Mouse (Mus musculus) hindbrain, embryonic 13.5 days (tissue): ENCODE measurements at regions not wholly inside any gene's neighbourhood (a gene's known extent, or its start where the extent isn't known, plus 50 kb on each side); places are given as distances from the start of the nearest gene placed in this dataset.

Experiments used
- ATAC-seq: fragments of 200-750 bp; cut with Nextera tagmentation; 2 replicates; pipeline ENCODE4 v1.8.0; 2017; ENCODE audit warnings: moderate TSS enrichment; ENCODE audit not compliant: low FRiP score
- H3K27ac ChIP-seq: fragments of 300-500 bp; sonication (generic); 2 replicates; pipeline ENCODE4 v1.5.1; 2015; ENCODE audit warnings: inconsistent platforms, mild to moderate bottlenecking, moderate library complexity
- H3K27me3 ChIP-seq: fragments of 300-500 bp; sonication (generic); 2 replicates; pipeline ENCODE4 v1.6.1; 2015; ENCODE audit warnings: mild to moderate bottlenecking, inconsistent platforms
- H3K36me3 ChIP-seq: fragments of 300-500 bp; sonication (generic); 2 replicates; pipeline ENCODE4 v1.6.1; 2015; ENCODE audit warnings: mild to moderate bottlenecking, inconsistent platforms
- H3K4me1 ChIP-seq: fragments of 300-500 bp; sonication (generic); replicated peaks from 2 replicates; pipeline ENCODE4 v1.6.1; 2015; ENCODE audit warnings: inconsistent platforms
- H3K4me2 ChIP-seq: fragments of 300-500 bp; sonication (generic); 2 replicates; pipeline ENCODE4 v1.6.1; 2015; ENCODE audit warnings: inconsistent platforms, mild to moderate bottlenecking, moderate library complexity
- H3K4me3 ChIP-seq: fragments of 300-500 bp; sonication (generic); 2 replicates; pipeline ENCODE4 v1.5.1; 2015; ENCODE audit warnings: mild to moderate bottlenecking, inconsistent platforms
- H3K9ac ChIP-seq: fragments of 300-500 bp; sonication (generic); 2 replicates; pipeline ENCODE4 v1.6.1; 2015; ENCODE audit warnings: mild to moderate bottlenecking, inconsistent platforms
- H3K9me3 ChIP-seq: fragments of 300-500 bp; sonication (generic); 2 replicates; pipeline ENCODE4 v1.6.1; 2016; ENCODE audit warnings: inconsistent platforms
- WGBS: fragments of 180-500 bp; shearing (Covaris S2); methylation state at CpG from one replicate; pipeline ENCODE4 v1.1.7; 2015; 5-methylcytosine and 5-hydroxymethylcytosine counted together

- Histone ChIP-seq H3K36me3 (no peaks in the 10 kb centered on the region), H3K4me1 (peaks cover 47% of the 10 kb centered on the region), H3K4me2 (no peak overlapping the region), H3K27ac (peak overlapping the region; percentile 92), H3K9me3 (no peaks in the 10 kb centered on the region), H3K27me3 (no peaks in the 10 kb centered on the region), H3K9ac (no peak overlapping the region), H3K4me3 (no peak overlapping the region)
- 78% methylated on average over 7 of the region's 7 CpGs for WGBS
- no peak for ATAC-seq
These were observed 107.4 kb downstream of the Tomm20 start for GRCm38 (mm10) chr8:126838228-126838627.

DNA sequence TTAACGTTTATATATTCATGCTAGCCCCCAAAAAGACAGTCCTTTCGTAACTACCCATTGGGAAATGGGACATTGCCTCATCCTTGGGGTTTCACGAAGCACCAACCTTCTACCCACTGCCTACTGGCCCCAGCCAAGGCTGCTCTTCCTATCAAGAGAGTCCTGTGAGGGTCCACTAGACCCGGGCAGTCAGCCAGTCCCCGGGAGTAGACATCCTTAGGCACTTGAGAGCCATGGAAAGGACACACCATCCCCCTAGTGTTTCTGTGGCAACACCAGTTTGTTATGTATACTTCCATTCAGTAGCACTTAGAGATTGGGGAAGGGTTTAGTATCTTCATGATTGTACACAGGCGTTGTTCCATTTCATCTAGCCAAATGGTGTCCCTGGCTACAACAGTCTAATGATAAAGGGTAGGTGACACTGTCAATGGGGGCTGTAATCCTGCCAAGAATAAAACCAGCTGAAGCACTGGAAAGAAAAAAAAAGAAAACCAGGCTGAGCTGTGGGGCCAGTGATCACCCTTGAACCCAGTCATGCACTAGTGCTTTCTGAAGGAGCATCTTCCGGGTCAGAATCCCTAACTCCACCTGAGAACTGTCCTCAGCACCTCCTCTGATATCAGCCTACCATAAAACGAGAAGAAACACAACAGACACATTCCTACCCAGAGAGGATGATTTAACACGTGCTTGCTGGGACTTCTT, 108.2 kb downstream of the Tomm20 start:
- no peak overlapping the region for H3K9ac ChIP-seq
- no peak for ATAC-seq
- no peaks in the 10 kb centered on the region for H3K27me3 ChIP-seq
- 77% methylated on average over 9 of the region's 9 CpGs for WGBS
- no peak overlapping the region for H3K4me3 ChIP-seq
- no peak overlapping the region for H3K4me2 ChIP-seq
- H3K27ac ChIP-seq, result peak overlapping the region; percentile 92
- peaks cover 54% of the 10 kb centered on the region for H3K4me1 ChIP-seq
- no peaks in the 10 kb centered on the region for H3K36me3 ChIP-seq
- H3K9me3 ChIP-seq, result no peaks in the 10 kb centered on the region

DNA sequence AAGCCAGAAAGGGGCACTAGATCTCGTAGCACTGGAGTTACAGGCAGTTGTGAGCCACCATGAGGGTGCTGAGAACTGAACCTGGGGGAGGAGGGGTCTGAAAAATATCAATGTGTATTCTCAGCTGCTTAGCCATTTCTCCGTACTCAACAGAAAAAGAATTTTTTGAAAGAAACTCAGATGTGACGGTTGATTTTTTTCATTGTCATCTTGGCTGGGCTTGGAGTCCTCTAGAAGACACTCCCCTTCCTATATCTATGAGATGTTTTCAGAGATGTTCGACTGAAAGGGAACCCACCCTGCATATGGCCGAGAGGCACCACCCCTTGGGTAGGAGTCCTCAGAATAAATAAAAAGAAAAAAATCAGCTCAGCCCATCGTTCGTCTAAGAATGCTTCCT, 110.1 kb downstream of the Tomm20 start:
- no peak overlapping the region for H3K4me2 ChIP-seq
- H3K27me3 ChIP-seq, result no peaks in the 10 kb centered on the region
- H3K4me3 ChIP-seq, result no peak overlapping the region
- no peaks in the 10 kb centered on the region for H3K36me3 ChIP-seq
- no peak overlapping the region for H3K9ac ChIP-seq
- WGBS, result 80% methylated on average over 7 of the region's 7 CpGs
- H3K27ac ChIP-seq, result no peak overlapping the region
- no peak for ATAC-seq
- no peaks in the 10 kb centered on the region for H3K9me3 ChIP-seq
- H3K4me1 ChIP-seq, result peaks cover 47% of the 10 kb centered on the region

DNA sequence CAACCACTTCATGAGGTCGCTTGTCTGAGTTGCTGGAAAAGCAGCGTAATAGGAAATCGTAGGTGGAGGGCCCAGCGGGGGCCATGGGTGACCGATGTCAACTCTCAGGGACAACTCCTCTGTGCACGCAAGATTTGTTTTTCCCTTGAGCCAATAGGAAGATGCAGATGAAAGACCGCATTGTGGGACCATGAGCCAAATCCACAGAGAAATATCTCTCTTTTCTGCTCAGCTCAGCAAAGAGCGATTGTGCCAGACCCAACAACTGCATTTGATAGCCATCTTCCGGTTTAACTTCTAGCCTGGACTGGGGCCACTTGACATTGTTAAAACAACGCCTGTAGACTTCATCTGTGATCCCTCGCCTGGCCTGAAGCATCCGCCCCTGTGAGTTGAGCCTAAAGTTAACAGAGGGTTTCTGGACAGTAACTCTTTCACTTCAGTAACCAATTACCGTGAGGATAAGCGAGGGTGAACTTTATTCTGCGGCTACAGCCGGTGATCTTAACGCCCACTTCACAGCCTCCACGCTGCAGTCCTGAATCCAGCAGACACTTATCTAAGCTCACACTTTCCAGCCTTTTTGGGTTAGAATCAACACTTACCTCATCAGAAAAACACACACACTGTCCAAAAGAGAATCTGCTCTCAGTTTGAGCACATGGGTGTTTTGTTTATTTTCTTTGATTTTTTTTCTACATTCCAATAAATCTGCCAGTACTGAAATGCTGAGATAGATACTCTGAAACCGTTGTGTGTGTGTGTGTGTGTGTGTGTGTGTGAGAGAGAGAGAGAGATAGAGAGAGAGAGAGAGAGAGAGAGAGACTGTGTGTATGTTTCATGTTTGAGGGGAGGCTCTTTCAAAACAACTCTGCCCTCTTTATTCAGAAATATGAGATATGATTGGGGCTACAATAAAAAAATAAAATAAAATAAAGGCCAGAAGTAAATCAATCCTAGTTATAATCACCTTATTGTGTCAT, 111.9 kb downstream of the Tomm20 start:
- no peak overlapping the region for H3K9ac ChIP-seq

DNA sequence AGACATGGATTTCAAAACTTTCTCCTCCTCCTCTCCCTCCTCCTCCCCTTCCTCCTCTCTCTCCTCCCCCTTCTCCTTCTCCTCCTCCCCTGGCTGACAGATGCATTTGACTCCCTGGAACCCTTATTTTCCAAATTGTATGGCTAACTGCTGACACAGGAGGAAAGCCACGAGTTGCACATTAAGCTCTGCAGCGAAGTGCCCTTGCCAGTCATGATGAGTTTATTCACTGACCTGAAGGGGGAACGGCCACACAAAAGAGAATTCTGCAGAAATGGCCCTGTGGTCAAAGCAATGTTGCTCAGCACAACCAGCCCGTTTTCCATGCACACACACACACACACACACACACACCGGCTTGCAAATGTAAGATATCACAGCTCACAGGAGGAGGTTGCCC, 112.6 kb downstream of the Tomm20 start:
- Histone ChIP-seq H3K27me3 (no peaks in the 10 kb centered on the region), H3K27ac (peak overlapping the region; percentile 36), H3K9ac (no peak overlapping the region), H3K4me3 (no peak overlapping the region), H3K4me1 (peaks cover 34% of the 10 kb centered on the region), H3K9me3 (no peaks in the 10 kb centered on the region), H3K36me3 (no peaks in the 10 kb centered on the region), H3K4me2 (no peak overlapping the region)
- WGBS, result 26% methylated on average over 5 of the region's 5 CpGs
- ATAC-seq, result no peak

More for the DNA sequence above, 111.9 kb downstream of the Tomm20 start:
- no peak overlapping the region for H3K4me2 ChIP-seq
- peak overlapping the region; percentile 36 for H3K27ac ChIP-seq
- no peaks in the 10 kb centered on the region for H3K9me3 ChIP-seq
- H3K27me3 ChIP-seq, result no peaks in the 10 kb centered on the region
- ATAC-seq, result no peak
- H3K4me3 ChIP-seq, result no peak overlapping the region
- no peaks in the 10 kb centered on the region for H3K36me3 ChIP-seq
- peaks cover 39% of the 10 kb centered on the region for H3K4me1 ChIP-seq
- WGBS, result 59% methylated on average over 19 of the region's 19 CpGs

DNA sequence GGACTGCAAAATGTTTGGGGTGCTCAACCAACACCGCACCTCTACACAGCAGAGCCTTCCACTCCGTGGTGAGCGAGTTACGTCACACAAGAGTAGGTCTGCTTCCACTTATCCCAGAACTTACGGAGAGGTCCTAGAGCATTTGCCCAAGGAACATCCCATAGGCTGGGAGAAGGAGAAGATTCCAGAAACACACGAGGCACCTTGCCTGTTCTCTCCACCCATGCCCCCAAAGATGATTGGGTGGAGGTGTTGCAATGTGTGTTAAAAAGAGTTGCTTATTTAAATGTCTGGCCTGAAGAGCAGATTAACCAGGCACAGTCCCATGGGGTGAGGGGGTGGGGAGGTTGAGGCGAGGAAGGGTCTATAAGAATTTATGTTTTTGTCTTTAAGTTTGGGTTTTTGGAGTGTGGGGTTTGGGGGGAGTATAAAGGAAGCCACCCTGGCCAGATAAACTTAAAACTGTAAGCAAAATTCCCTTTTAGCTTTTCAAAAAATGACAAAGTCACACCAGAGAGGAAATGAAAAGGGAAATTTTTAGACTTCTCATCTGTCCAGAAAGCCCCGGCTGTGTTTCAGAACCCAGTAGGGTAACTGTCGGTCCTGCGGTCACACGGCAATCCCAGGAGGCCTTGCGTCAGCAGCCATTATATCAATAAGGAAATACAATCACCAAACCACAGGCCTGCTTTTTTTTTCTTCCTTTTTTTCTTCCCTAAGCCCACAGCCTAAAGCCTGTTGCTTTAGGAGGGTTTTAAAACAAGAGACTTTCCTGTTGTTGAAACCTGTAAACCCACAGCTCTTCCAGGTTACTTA, 113.3 kb downstream of the Tomm20 start:
- Histone ChIP-seq H3K27me3 (no peaks in the 10 kb centered on the region), H3K36me3 (no peaks in the 10 kb centered on the region), H3K9me3 (no peaks in the 10 kb centered on the region), H3K27ac (peak overlapping the region; percentile 36), H3K9ac (no peak overlapping the region), H3K4me3 (no peak overlapping the region), H3K4me1 (peaks cover 34% of the 10 kb centered on the region), H3K4me2 (no peak overlapping the region)
- 77% methylated on average over 12 of the region's 12 CpGs for WGBS
- no peak for ATAC-seq

- Histone ChIP-seq H3K4me3 (no peak overlapping the region), H3K27ac (no peak overlapping the region; the same call in 1 of the 2 replicates), H3K27me3 (no peaks in the 10 kb centered on the region), H3K9ac (no peak overlapping the region), H3K9me3 (no peaks in the 10 kb centered on the region), H3K4me1 (peaks cover 38% of the 10 kb centered on the region), H3K36me3 (no peaks in the 10 kb centered on the region), H3K4me2 (no peak overlapping the region)
- no peak for ATAC-seq
- 90% methylated on average over 16 of the region's 16 CpGs for WGBS
These were observed 114.1 kb downstream of the Tomm20 start for GRCm38 (mm10) chr8:126831312-126832162.

- Histone ChIP-seq H3K4me2 (no peak overlapping the region), H3K36me3 (no peaks in the 10 kb centered on the region), H3K9me3 (no peaks in the 10 kb centered on the region), H3K9ac (no peak overlapping the region), H3K27me3 (no peaks in the 10 kb centered on the region), H3K4me1 (peaks cover 50% of the 10 kb centered on the region), H3K27ac (no peak overlapping the region), H3K4me3 (no peak overlapping the region)
- 44% methylated on average over 5 of the region's 5 CpGs for WGBS
- no peak for ATAC-seq
These were observed 115.5 kb downstream of the Tomm20 start for GRCm38 (mm10) chr8:126830242-126830530.

DNA sequence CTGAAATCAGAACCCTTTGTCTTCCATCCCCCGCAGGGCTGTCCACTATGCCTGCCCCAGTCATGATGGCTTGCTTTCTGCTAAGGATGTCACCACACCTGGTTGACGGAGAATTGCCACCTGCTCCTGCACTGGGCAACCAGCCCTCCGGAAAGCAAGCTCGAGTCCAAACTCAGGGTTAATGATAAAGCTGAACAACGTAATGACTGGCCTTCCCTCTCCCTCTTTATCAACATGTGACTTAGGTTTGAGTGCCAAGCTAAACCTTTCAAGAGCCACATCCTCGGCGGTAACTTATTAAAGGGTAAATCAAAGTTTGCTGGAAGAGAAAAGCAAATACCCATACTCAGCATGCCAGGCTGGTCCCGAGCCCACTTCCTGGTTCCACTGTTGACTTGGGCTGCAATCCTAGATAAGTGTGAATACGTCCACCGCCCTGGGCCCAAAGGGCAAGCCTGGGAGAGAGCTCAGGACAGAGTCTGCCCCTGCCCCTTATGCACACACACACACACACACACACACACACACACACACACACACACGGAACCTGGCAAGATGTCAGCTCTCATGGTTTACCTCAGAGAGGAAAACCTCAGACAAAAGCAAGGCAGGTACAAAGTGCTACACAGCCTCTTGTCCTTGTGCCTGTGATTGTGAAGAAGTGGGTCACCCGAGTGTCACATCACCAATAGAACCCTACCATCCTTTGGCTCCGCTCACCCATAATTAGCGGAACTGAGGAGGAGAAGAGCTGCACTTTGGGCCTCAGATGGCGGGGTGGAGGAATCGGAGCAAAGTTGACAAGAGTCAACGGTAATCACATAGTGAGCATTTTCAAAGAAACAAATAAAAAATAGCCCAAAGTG, 116.0 kb downstream of the Tomm20 start:
- H3K4me1 ChIP-seq, result peaks cover 55% of the 10 kb centered on the region
- H3K27me3 ChIP-seq, result no peaks in the 10 kb centered on the region
- ATAC-seq, result no peak
- H3K4me3 ChIP-seq, result no peak overlapping the region
- no peak overlapping the region for H3K4me2 ChIP-seq
- WGBS, result 69% methylated on average over 17 of the region's 17 CpGs
- H3K36me3 ChIP-seq, result no peaks in the 10 kb centered on the region
- no peaks in the 10 kb centered on the region for H3K9me3 ChIP-seq
- H3K27ac ChIP-seq, result no peak overlapping the region
- H3K9ac ChIP-seq, result no peak overlapping the region

DNA sequence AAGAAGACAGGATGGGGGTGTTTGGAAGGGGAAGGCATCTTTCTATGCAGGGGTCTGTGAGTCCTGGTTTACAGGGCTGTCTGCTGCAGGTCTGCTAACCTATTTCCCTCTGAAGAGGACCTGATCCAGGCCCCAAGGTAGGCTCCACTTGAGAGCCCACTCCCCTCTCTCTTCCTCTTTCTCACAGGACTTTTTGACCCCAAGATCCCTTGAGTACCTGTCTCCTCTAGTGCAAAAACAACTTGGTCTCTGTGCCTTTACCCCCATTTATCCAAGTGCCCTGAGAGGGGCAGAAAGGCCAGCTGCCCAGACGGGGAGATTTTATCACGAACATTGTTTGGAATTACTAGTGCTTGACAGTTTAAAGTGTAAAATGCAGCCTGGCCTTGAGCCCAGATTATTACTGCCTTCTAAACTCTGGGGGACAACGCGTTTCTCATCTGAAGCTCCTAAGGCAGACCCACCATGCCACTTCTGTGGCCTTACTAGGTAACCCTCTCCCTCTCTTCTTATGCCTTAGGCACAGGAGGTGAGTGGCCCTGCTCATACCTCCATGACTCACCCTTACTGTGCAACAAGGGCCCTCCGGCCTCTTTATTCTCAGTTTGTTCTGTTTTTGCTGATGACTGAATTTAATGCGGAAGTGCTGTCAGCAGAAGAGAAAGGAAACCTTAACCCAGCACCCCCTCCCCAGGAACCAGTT, 117.8 kb downstream of the Tomm20 start:
- Histone ChIP-seq H3K36me3 (no peaks in the 10 kb centered on the region), H3K27me3 (no peaks in the 10 kb centered on the region), H3K4me3 (no peak overlapping the region), H3K9ac (no peak overlapping the region), H3K27ac (peak overlapping the region; percentile 97), H3K4me2 (no peak overlapping the region), H3K4me1 (peaks cover 46% of the 10 kb centered on the region), H3K9me3 (no peaks in the 10 kb centered on the region)
- WGBS, result 73% methylated on average over 6 of the region's 6 CpGs
- ATAC-seq, result no peak
